Mouse (Mus musculus) kidney, adult 8-10 months (tissue): Measurements from ENCODE around the gene Abcc6.
"Not testable (repeated sequence)": the region's sequence is repeated elsewhere in the genome, so short reads cannot be mapped to it uniquely, and the experiment has no call there.

Experiments used
- DNase-seq, 2 experiments: peaks; one replicate each; pipeline ENCODE4 v3.0.0; 2022

The Abcc6 gene

DNA sequence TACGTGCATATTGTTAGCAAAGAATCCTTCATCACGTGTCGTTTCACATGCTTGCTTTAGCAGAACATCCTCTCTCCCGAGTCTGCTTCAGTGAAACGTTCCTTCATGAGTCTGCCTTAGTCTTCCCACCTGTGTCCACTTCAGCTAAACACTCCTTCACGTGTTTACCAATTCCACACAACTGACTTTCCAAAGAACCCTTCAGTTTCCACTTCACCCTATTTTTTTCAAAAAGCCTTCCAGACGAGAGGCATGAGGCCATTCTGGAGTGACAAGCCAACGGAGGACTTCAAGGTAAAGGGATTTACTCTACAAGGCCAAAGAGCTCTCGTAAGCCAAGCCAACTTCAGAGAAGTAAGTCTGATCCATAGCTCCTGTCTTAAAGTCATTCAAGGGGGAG lies 4.7 kb downstream of the Abcc6 start:
- DNase-seq = no peak

DNA sequence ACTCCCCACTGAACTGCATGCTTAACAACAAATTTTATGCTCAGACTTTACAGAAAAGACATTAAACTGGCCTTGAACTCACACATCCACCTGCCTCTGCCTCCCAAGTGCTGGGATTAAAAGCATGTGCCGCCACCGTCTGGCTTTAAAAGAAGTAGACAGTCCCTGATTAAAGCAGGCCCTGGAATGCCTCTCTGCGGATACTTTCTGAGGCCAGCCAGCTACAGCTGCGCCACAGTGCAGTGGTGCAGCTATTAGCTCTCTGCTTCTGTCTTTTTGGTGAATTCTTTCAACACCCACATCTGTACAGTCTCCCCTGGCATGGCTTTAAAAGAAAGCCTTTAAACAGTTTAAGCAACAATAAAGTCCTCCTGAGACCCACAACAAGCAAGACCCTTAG lies 8.2 kb downstream of the Abcc6 start:
- DNase-seq = no peak

GRCm38 (mm10) chr7:46019594-46019993 lies 10.5 kb downstream of the Abcc6 start:
- DNase-seq = no peak

DNA sequence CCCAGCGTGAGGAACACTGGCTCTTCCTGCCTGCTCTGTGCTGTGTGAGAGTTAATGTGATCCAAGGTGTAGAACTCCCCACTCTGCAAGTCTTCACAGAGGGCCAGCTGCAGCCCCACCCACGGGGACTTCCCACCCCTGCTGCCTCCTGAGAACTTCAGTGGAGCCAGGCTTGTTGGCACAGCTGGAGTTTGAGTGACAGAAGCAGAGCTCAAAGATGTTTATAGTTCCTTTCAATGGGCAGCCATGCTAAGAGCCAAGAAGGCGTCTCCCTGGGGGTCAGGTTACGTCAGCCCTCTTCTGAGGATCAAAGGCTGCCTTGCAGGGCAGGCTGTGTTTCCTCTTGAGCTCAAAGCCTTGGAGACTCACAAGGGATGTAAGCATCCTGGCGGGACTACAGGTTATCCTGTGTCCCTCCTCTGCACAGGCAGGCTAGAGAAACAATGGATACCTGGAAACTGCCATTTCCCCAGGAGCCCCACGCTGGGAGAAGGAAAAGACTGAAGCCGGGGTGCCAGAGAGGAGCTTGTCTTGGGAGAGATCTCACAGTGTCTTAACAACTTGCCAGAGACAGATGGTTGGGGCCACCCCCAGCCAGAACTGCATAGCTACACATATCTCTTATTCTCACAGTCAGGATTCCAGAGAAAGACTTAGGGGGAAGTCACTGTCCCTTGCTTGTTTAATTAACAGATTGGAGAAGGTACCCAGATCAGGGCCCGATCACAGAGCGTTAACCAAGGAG lies 16.7 kb downstream of the Abcc6 start:
- no peak for DNase-seq

DNA sequence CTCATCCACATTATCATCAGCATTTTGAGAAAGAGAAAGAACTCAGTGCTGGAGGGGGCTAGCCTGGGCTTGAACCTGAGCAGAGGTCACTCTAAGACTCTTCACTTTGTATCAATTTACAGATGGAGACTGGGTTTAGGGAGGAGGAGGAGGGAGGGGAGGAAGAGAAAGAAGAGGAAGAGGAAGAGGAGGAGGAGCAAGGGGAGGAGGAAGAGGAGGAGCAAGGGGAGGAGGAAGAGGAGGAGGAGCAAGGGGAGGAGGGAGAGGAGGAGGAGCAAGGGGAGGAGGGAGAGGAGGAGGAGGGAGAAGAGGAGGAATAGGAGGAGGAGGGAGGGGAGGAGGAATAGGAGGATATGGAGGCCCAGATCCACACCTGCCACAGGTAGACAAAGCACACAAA lies 18.0 kb downstream of the Abcc6 start:
- DNase-seq = no peak

GRCm38 (mm10) chr7:46009578-46009977 lies 20.5 kb downstream of the Abcc6 start:
- DNase-seq = peak; percentile 37 to 69

GRCm38 (mm10) chr7:46002748-46003147 lies 27.4 kb downstream of the Abcc6 start:
- DNase-seq = no peak

GRCm38 (mm10) chr7:46000577-46000976 lies 29.5 kb downstream of the Abcc6 start:
- no peak for DNase-seq

DNA sequence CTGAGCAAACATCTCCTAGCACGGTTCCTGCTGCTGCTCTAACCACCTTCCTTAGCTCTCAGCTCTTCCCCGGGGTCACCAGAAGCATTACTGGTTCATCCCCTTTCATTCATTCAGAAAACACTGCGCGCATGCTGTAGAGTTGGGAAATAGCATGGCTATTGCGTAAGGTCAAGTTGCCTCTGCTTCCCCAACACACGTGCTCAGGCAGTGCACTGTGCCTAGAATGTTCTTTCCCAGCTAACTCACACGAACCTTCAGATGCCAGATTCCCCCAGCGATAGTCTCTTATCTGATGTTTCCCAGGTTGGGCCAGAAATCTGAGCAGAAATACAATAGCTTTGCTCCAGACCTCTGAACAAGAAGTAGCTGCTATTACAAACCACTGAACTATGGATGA lies 37.6 kb downstream of the Abcc6 start:
- DNase-seq = no peak

- DNase-seq = no peak
These were observed 41.8 kb downstream of the Abcc6 start for GRCm38 (mm10) chr7:45988344-45988743.

DNA sequence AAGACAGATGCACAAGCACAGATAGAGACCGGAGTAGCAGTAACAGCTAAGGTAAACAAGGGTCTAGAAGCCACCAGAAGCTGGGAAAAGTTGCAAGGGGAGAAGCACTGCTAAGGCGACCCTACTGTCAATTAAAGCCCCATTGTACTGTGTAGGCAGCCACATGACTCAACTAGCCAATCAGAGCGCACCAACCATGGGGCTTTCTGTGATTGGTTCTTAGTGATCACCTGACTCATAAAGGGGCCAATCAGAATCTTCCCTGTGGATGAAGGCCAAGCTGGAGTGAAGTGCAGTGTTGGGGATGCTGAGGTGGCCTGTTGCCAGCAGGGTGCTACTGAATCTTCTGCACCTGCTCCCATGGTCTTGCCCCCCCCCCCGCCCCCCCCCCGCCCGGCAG lies 43.2 kb downstream of the Abcc6 start:
- DNase-seq = no peak

DNA sequence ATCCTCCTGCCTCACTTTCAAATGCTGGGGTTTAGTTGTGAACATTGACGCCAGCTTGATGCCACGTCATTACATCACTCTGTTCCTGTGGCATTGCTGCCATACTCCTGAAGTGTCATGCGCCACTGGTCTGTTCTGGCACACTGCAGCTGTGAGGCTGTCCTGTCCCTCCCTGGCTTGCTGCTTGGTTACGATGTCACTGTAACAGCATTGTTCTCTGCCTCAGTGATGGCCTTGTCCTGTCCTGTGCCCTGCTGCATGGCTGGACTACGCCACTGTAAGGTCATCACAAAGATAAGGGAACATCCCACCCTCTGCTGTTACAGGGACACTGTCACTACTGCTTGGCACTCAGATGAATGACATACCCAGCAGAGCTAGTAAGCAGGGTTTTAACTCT lies 48.5 kb downstream of the Abcc6 start:
- DNase-seq = no peak

DNA sequence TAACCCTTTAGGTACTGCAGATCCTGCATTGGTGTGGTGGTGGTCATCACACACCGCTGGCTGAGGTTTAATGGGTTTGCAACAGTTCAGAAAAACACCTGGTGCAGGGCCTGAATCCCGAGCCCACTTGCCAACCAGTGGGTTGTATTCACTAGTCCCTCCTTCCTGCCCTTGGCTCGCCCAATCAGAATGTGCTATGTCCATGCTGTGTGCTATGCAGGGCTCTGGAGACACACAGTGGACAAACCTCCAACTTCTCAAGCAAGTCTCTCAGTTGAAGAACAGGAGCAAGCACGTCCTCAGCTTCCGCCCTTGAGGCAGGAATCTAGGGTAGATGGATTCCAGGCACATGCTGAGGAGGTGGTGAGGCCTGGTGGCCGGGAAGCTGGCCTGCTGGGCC lies 55.6 kb downstream of the Abcc6 start:
- DNase-seq = no peak

- DNase-seq = no peak
These were observed 56.0 kb downstream of the Abcc6 start for GRCm38 (mm10) chr7:45974103-45974502.

- DNase-seq = no peak
These were observed 56.8 kb downstream of the Abcc6 start for GRCm38 (mm10) chr7:45973271-45973687.

DNA sequence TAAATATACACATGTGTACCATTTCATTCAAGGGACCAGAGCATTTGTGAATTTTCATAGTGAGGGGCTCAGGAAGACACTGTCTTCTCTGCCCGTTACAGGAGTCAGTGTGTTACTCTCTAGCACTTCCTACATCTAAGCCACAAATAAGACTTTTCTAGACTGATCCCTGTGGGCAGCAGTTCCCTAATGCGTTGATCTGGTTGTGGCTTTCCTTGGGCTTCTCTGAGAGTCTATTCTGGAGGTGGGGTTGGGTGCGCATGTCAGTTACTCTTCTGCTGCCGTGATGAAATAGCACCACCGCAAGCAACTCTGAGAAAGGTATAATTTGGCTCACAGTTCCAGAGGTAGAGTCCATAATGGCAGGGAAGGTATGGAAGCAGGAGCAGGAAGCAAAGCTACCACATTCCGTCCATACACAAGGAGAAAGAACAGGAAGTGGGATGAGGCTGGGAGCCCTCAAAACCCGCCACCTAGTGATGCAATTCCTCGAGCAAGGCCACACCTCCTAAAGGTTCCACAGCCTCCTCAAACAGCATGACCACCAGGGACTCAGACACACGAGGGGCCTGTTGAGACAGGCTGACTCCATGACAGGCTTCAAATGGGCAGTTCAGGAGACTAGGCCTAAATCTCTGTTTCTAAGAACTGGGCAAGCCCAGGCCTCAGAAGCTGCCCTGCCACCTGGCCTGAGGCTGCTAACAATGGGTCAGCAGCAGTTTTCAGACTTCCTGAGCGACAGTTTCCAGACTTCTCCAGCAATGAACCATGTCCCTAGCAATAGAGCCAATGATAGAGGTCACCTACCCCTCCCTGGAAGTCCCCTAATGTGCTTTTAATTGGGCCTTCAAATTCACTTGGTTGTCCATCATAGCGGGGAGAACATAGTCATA lies 58.0 kb downstream of the Abcc6 start:
- DNase-seq = no peak

- no peak for DNase-seq
These were observed 73.5 kb downstream of the Abcc6 start for GRCm38 (mm10) chr7:45956611-45957010.

GRCm38 (mm10) chr7:45949061-45949460 lies 81.0 kb downstream of the Abcc6 start:
- DNase-seq = no peak

GRCm38 (mm10) chr7:45943280-45943679 lies 86.8 kb downstream of the Abcc6 start:
- DNase-seq = not testable (repeated sequence)

DNA sequence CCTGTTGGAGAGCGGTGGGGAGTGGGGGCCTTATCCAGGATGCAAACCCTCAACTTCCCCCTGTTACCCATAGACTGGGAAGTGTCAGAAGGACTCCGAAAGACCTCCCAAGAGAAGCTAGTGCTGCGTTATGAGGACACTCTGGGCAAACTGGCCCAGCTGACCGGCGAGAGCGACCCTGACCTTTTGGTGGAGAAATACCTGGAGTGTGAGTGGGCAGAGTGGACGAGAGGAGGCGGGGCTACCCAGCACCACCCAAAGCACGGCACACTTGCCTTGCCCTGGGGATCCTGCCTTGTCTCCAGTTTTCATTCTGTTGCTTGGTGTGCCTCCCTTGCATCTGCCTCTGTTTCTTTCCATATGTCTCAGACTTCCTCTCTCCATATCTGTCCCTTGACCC lies 88.1 kb downstream of the Abcc6 start:
- no peak for DNase-seq

DNA sequence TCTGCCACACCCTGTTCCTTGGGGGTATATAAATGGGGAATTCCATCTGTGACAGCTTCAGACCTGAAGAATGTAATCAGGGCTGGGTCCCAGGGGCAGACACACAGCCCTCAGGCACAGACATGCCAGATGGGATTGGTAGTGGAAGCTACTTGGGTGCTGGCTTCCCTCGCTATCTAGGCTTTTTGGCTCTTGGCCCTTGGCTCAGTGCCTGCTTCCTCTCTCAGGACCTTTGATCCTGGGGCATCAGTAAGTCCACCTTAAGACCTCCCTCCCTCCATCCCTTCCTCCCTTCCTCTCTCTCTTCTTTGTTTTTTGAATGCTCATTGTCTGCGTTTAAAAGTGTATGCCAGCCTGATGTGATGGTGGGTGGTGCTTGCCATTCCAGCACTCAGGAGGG lies 90.3 kb downstream of the Abcc6 start:
- peak in 1 of 2 experiments; percentile 68 for DNase-seq

DNA sequence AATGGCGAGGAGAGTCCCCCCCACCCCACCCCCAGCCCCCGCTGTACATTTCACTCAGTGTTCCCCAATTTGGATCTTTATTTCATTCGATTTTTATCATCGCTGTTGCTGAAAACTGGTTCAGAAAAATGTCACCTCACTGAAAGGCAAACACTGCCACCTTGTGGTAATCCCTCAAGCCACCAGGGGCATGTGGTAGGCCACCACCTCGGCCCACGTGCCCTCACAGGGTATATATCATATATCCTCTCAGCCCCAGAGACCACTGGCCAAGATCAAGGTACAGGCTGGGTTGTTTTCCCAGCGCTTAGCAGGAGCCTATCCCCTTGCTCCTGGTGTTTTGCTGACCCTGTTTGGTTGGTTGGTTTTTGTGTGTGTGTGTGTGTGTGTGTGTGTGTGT lies 95.0 kb downstream of the Abcc6 start:
- DNase-seq = peak in 1 of 2 experiments; percentile 62

DNA sequence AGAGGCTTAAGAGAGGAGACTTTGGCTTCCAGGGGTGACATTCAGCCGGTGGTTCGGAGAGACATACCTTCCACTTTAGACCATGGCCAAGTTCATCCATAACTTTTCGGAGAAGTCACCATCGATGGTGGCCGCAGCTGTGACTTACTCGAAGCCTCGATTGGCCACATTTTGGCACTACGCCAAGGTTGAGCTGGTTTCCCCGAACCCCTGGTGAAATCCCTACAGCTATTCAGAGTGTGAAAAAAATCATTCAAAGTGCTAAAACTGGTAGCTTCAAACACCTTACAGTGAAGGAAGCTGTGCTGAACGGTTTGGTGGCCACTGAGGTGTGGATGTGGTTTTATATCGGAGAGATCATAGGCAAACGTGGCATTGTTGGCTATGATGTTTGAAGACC lies 96.3 kb downstream of the Abcc6 start:
- DNase-seq = not testable (repeated sequence)

DNA sequence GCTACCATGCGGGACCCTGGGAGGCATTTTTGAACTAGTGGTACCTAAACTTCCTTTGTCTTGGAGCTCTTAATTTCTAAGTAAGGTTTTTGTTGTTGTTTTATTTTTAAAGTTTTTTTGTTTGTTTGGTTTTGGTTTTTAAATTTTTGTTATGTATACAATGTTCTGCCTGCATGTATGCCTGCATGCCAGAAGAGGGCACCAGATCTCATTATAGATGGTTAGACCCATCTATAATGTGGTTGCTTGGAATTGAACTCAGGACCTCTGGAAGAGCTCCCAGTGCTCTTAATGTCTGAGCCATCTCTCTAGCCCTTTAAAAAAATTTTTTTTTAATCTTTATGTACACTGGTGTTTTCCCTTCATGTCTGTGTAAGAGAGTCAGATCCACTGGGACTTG lies 100.4 kb downstream of the Abcc6 start:
- DNase-seq = no peak
